Mouse (Mus musculus): ENCODE measurements at regions not wholly inside any gene's neighbourhood (a gene's known extent, or its start where the extent isn't known, plus 50 kb on each side); places are given as distances from the start of the nearest gene placed in this dataset.

GRCm38 (mm10) chr11:44158236-44158635 is 241.6 kb upstream of the Il12b start:
- DNase-seq: peak; percentile 52

- DNase-seq: peak; percentile 34
Observed at GRCm38 (mm10) chr11:44161734-44162418, 238.0 kb upstream of the Il12b start.

- DNase-seq: peak; percentile 50
Observed at GRCm38 (mm10) chr11:44163049-44163448, 236.8 kb upstream of the Il12b start.

GRCm38 (mm10) chr11:44163748-44164147 is 236.1 kb upstream of the Il12b start:
- DNase-seq: no peak

GRCm38 (mm10) chr11:44164186-44164585 is 235.7 kb upstream of the Il12b start:
- DNase-seq: peak; percentile 51

GRCm38 (mm10) chr11:44167724-44168500 is 232.0 kb upstream of the Il12b start:
- no peak for DNase-seq

- no peak for DNase-seq
Observed at GRCm38 (mm10) chr11:44172478-44172877, 227.4 kb upstream of the Il12b start.

- no peak for DNase-seq
Observed at GRCm38 (mm10) chr11:44173196-44173595, 226.7 kb upstream of the Il12b start.

- DNase-seq: no peak
Observed at GRCm38 (mm10) chr11:44174548-44174947, 225.3 kb upstream of the Il12b start.

- DNase-seq: no peak
Observed at GRCm38 (mm10) chr11:44179711-44180110, 220.2 kb upstream of the Il12b start.

GRCm38 (mm10) chr11:44183823-44184222 is 216.0 kb upstream of the Il12b start:
- no peak for DNase-seq

GRCm38 (mm10) chr11:44185218-44185890 is 214.5 kb upstream of the Il12b start:
- DNase-seq: no peak

- DNase-seq: no peak
Observed at GRCm38 (mm10) chr11:44188202-44188601, 211.7 kb upstream of the Il12b start.

- DNase-seq: no peak
Observed at GRCm38 (mm10) chr11:44193806-44194205, 206.1 kb upstream of the Il12b start.

GRCm38 (mm10) chr11:44202716-44203115 is 197.1 kb upstream of the Il12b start:
- no peak for DNase-seq

- no peak for DNase-seq
Observed at GRCm38 (mm10) chr11:44204384-44204783, 195.5 kb upstream of the Il12b start.

GRCm38 (mm10) chr11:44206866-44207265 is 193.0 kb upstream of the Il12b start:
- DNase-seq: no peak

- DNase-seq: peak; percentile 88
Observed at GRCm38 (mm10) chr11:44211871-44212441, 187.9 kb upstream of the Il12b start.

- DNase-seq: no peak
Observed at GRCm38 (mm10) chr11:44214095-44214494, 185.8 kb upstream of the Il12b start.

- peak; percentile 25 for DNase-seq
Observed at GRCm38 (mm10) chr11:44216346-44216745, 183.5 kb upstream of the Il12b start.

GRCm38 (mm10) chr11:44219971-44220370 is 179.9 kb upstream of the Il12b start:
- peak; percentile 29 for DNase-seq

- DNase-seq: peak; percentile 93
Observed at GRCm38 (mm10) chr11:44229996-44230395, 169.9 kb upstream of the Il12b start.

GRCm38 (mm10) chr11:44235456-44235855 is 164.4 kb upstream of the Il12b start:
- DNase-seq: no peak

Measured in heart, adult 11 months (tissue).